Comparison of ENCODE assay signal across 7 mouse cellular contexts in genomic region chr14:103844011-103844549, GRCm38 (mm10). TPM values are rescaled to one million over a fixed set of nuclear protein-coding genes. Genes with fewer than 3 reads are reported as not detected.
DNase-seq lines count a peak whose midpoint lies in the region; ATAC-seq lines count a peak whose summit lies in the region.

Gene Ednrb, minus strand, starts transcription at chr14:103844402.

- H3K36me3 ChIP-seq in forebrain, embryonic 16.5 days (ENCODE audit: control insufficient read depth, insufficient read depth): no peaks in the 10 kb centered on the region
- no peaks in the 10 kb centered on the region for H3K36me3 ChIP-seq in hindbrain, embryonic 14.5 days (replicated peaks; ENCODE audit: control insufficient read depth, insufficient read depth)

- WGBS in forebrain, embryonic 16.5 days: 1% methylated on average over 24 of the region's 24 CpGs
- 1% methylated on average over 24 of the region's 24 CpGs for WGBS in hindbrain, embryonic 14.5 days

- intact Hi-C loops in left cerebral cortex, postnatal 25 days (cut with DNase I): loop anchor here (5.0 to 10.0 kb wide), 2 partner anchors 67 to 181 kb away; no protein-coding TSS in a partner anchor

- H3K27ac ChIP-seq in forebrain, embryonic 16.5 days (ENCODE audit: low read length): peak within 1 kb of the TSS; percentile 51
- H3K27ac ChIP-seq in hindbrain, embryonic 14.5 days: peak within 1 kb of the TSS; percentile 67

- peak within 1 kb of the TSS; percentile 63 for H3K4me3 ChIP-seq in forebrain, embryonic 16.5 days (replicated peaks; ENCODE audit: low read length)
- peak within 1 kb of the TSS; percentile 44 for H3K4me3 ChIP-seq in hindbrain, embryonic 14.5 days (replicated peaks; ENCODE audit: low read length)

- H3K9ac ChIP-seq in forebrain, embryonic 16.5 days (replicated peaks; ENCODE audit: low read depth, low read length): peak within 1 kb of the TSS; percentile 66
- H3K9ac ChIP-seq in hindbrain, embryonic 14.5 days: peak within 1 kb of the TSS; percentile 56

- H3K4me1 ChIP-seq in forebrain, embryonic 16.5 days (replicated peaks; ENCODE audit: control insufficient read depth, insufficient read depth, low read length): peaks cover 10% of the 10 kb centered on the region
- 0 out of 2 replicates have a peak, but pooled peaks cover 5% of the 10 kb centered on the region for H3K4me1 ChIP-seq in hindbrain, embryonic 14.5 days (replicated peaks; ENCODE audit: control insufficient read depth, insufficient read depth, low read length)

- no peaks in the 10 kb centered on the region for H3K9me3 ChIP-seq in forebrain, embryonic 16.5 days (ENCODE audit: control insufficient read depth, low read length)
- no peaks in the 10 kb centered on the region for H3K9me3 ChIP-seq in hindbrain, embryonic 14.5 days (ENCODE audit: control insufficient read depth, low read length)

- peak; percentile 68 for ATAC-seq in forebrain, embryonic 16.5 days
- peak; percentile 78 for ATAC-seq in hindbrain, embryonic 14.5 days (ENCODE audit: low FRiP score)
- ATAC-seq in megakaryocyte, adult 5-6 weeks (ENCODE audit: poor library complexity, severe bottlenecking): peak; percentile 52

- peak within 1 kb of the TSS; percentile 99 for H3K4me2 ChIP-seq in forebrain, embryonic 16.5 days (ENCODE audit: low read length)
- H3K4me2 ChIP-seq in hindbrain, embryonic 14.5 days (replicated peaks): peak within 1 kb of the TSS; percentile 94

- no peaks in the 10 kb centered on the region for H3K27me3 ChIP-seq in forebrain, embryonic 16.5 days (replicated peaks; ENCODE audit: control insufficient read depth, insufficient read depth, low read length)
- 0 out of 2 replicates have a peak, but pooled peaks cover 3% of the 10 kb centered on the region for H3K27me3 ChIP-seq in hindbrain, embryonic 14.5 days (ENCODE audit: control insufficient read depth, insufficient read depth, low read length)

- peak; percentile 16 for DNase-seq in Muller cell, postnatal 12 days (ENCODE audit: inconsistent ontology term)
- peak; percentile 32 for DNase-seq in adrenal gland, adult 8-10 months
- peak; percentile 69 for DNase-seq in hindbrain, embryonic 14.5 days (ENCODE audit: low spot score)
- peak; percentile 9 to 13 for DNase-seq in left cerebral cortex, postnatal 25 days (ENCODE audit: low spot score in 2 of 2)
- no peak for DNase-seq in thymus, postnatal 4 days

RNA-seq across cellular contexts. Expression of gene Ednrb, which starts in this region (rescaled TPM):
- 10 to 100 TPM; 41.5 to 51.0 (median 42.6) TPM for total RNA-seq in adrenal gland, adult 8-10 months (2022)
- polyA plus RNA-seq in forebrain, embryonic 16.5 days (2015; fragmentation: Nextera tagmentation; extraction: Ambion mirVana): 46.1 and 61.4 TPM in 2 replicates
- 135 and 151 TPM in 2 replicates for polyA plus RNA-seq in hindbrain, embryonic 14.5 days (2014; fragmentation: Nextera tagmentation; extraction: Ambion mirVana)
- total RNA-seq in left cerebral cortex, postnatal 25 days (2021): 10 to 100 TPM; 38.2 to 39.9 TPM
- 3.1 and 4.8 TPM in 2 replicates for total RNA-seq in megakaryocyte, adult 5-6 weeks (2015)
- 2.8 and 4.1 TPM in 2 replicates for total RNA-seq in megakaryocyte, adult 5-6 weeks (2017)

Comparison
In these comparisons a context has a peak if more than half of its experiments do, and no peak if none do; other contexts are left out.
1. RNA of gene Ednrb (total RNA-seq): 41.5 to 51.0 TPM in adrenal gland, adult 8-10 months and 38.2 to 39.9 TPM in left cerebral cortex, postnatal 25 days; 2.8 to 4.8 TPM in megakaryocyte, adult 5-6 weeks; every median in the first group is over 4 times any median in the second.
2. Peak in every context shown above with its lines, with median percentiles within 50 percentile points of each other: ATAC-seq.